Mouse (Mus musculus) heart, adult 2 months (tissue): Measurements from ENCODE around the gene 4930502E18Rik. TPM values are rescaled to one million over a fixed set of nuclear protein-coding genes. Genes with fewer than 3 reads are reported as not detected.

Experiments used
- DNase-seq, 2 experiments: peaks; one replicate each; pipeline ENCODE4 v3.0.0; 2021
- H3K27ac ChIP-seq: fragments of 200-600 bp; 2 replicates; pipeline ENCODE4 v1.8.1; 2022
- H3K27me3 ChIP-seq: fragments of 200-500 bp; 2 replicates; pipeline ENCODE4 v1.6.1; 2012; ENCODE audit warnings: mild to moderate bottlenecking, low read length, inconsistent platforms, mixed read lengths; ENCODE audit not compliant: control insufficient read depth, insufficient read depth
- H3K36me3 ChIP-seq: fragments of 200-500 bp; 2 replicates; pipeline ENCODE4 v1.6.1; 2012; ENCODE audit warnings: low read length, inconsistent platforms; ENCODE audit not compliant: control insufficient read depth, insufficient read depth
- H3K4me1 ChIP-seq: fragments of 200-500 bp; 2 replicates; pipeline ENCODE4 v1.6.1; 2011; ENCODE audit warnings: low read length; ENCODE audit not compliant: control insufficient read depth, insufficient read depth
- H3K4me3 ChIP-seq: fragments of 200-600 bp; 2 replicates; pipeline ENCODE4 v1.8.1; 2022
- H3K79me2 ChIP-seq: fragments of 200-500 bp; replicated peaks from 2 replicates; pipeline ENCODE4 v1.6.1; 2012; ENCODE audit warnings: mild to moderate bottlenecking, inconsistent platforms, low read length, moderate library complexity, mixed read lengths; ENCODE audit not compliant: control insufficient read depth, insufficient read depth
- H3K9ac ChIP-seq: fragments of 200-500 bp; 2 replicates; pipeline ENCODE4 v1.6.1; 2012; ENCODE audit warnings: low read depth, mild to moderate bottlenecking, control low read depth, inconsistent platforms, low read length, mixed read lengths
- CTCF ChIP-seq: fragments of 200-600 bp; IDR thresholded peaks from 2 replicates; pipeline ENCODE4 v1.8.1; 2022; ENCODE audit warnings: antibody characterized with exemption, mild to moderate bottlenecking, moderate library complexity
- EP300 ChIP-seq: fragments of 200-500 bp; IDR thresholded peaks from 2 replicates; pipeline ENCODE4 v1.6.1; 2011; ENCODE audit warnings: low read depth, low read length, control low read depth; ENCODE audit not compliant: insufficient read depth
- POLR2A ChIP-seq: fragments of 200-500 bp; IDR thresholded peaks from 2 replicates; pipeline ENCODE4 v1.6.1; 2011; ENCODE audit warnings: mild to moderate bottlenecking, low read depth, low read length, control low read depth; ENCODE audit not compliant: insufficient read depth
- WGBS: fragments of 180-500 bp; shearing (Covaris S2); methylation state at CpG from one replicate; pipeline ENCODE4 v1.1.7; 2018; 5-methylcytosine and 5-hydroxymethylcytosine counted together
- intact Hi-C: fragments of 180-260 bp; cut with DNase I; formaldehyde crosslinking; loops from one replicate; pipeline ENCODE4 v1.15.1; 2025
- polyA plus RNA-seq: library from polyadenylated mRNA; depleted of rRNA; stranded (reverse); fragments of >200 nt; gene quantifications from 2 replicates; pipeline ENCODE4 v1.2.3, GENCODE M21; 2012
- total RNA-seq, 2 experiments: library from RNA; stranded (reverse); gene quantifications; 2 replicates each; pipeline ENCODE4 v1.2.3; 2021

The 4930502E18Rik gene
- total and polyA plus RNA-seq, 3 experiments: not detected

DNA sequence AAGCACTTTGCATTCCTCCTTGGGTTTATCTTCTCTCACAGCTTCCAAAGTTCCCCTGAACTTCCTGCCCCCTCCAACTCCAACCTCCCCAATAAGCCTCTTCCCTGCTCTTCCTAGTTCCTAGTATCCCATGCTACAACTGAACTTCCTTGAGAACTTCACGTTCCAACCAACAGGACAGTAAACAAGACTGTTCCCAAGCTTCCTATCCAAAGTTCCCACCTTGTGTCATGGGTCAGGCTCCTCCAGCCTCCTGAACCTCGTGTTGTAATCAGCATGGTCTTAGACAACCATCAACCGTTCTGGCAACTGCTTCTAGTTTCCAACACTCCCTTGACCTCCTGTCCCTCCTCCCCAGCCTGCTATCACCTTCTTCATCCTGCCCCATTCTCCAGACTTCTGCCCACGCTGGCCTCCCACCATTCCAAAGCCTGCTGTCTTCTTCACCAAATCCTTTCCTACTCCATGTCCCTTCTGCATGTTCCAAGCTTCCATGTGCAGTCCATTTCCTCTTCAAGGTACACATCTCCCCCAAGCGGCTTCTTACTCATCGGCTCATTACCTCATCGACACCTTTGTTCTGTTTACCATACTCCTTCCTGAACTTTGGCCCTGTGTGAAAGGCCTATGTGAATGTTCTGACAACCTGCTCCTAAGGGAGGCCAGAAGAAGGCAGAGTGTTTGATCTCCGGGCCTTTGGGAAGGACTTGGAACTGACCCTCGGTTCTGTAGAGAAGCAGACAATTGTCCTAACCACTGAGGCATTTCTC, 30.4 kb upstream of the 4930502E18Rik start:
- Histone ChIP-seq H3K27ac (no peak overlapping the region), H3K27me3 (no peaks in the 10 kb centered on the region), H3K79me2 (no peaks in the 10 kb centered on the region), H3K9ac (no peak overlapping the region), H3K36me3 (no peaks in the 10 kb centered on the region), H3K4me3 (no peak overlapping the region), H3K4me1 (no peaks in the 10 kb centered on the region)
- intact Hi-C loops: no loop called here
- no peak for DNase-seq
- 62% methylated on average over 9 of the region's 9 CpGs for WGBS
- TF ChIP-seq EP300: no peak
- no peak for TF ChIP-seq POLR2A
- TF ChIP-seq CTCF: no peak

DNA sequence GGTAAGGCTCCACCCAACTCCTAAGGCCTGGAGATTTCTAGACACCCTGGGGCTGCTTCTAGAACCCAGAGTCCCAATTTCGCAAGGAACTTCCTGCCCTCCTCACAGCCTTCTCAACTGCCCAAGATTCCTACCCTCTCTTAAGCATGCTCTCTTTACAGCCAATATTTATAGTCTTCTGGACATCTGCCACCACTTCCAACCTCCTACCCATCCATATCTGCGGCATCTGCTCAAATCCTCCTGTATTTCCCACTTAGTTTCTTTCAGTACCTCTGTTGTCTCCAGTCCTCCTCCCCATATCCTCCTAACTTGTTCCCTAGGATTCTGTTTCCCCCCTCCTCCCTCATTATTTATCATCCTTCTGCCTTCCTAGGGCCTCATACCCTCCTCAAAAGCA, 25.4 kb upstream of the 4930502E18Rik start:
- Histone ChIP-seq H3K4me1 (no peaks in the 10 kb centered on the region), H3K4me3 (no peak overlapping the region), H3K27ac (no peak overlapping the region), H3K27me3 (no peaks in the 10 kb centered on the region), H3K9ac (no peak overlapping the region), H3K36me3 (no peaks in the 10 kb centered on the region), H3K79me2 (no peaks in the 10 kb centered on the region)
- intact Hi-C loops: no loop called here
- no peak for DNase-seq
- TF ChIP-seq CTCF (no peak), POLR2A (no peak), EP300 (no peak)
- 86% methylated on average over 2 of the region's 2 CpGs for WGBS

DNA sequence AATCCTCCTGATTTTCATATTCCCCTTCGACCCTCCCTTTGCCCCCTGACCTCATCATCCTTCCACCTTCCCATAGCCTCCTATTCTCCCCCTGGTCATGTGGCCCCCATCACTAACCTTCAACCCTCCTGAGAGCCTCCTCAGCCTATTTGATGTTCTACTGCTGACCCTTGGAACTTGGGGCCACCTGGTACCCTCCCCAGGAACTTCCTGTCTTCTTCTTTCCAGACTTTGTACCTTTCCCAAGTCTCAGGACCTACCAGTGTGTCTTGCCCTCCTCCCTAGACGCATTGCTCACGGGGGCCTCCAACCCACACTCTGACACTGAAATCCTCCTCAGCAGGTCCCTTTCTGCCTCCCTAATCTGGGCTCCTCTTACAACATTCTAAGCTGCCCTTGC, 22.0 kb upstream of the 4930502E18Rik start:
- no peak for DNase-seq
- H3K27me3 ChIP-seq: no peaks in the 10 kb centered on the region
- WGBS: 80% methylated on average over 3 of the region's 3 CpGs
- no peak for TF ChIP-seq EP300
- no peak for TF ChIP-seq CTCF
- TF ChIP-seq POLR2A: no peak
- no peak overlapping the region for H3K27ac ChIP-seq
- H3K4me1 ChIP-seq: no peaks in the 10 kb centered on the region
- H3K36me3 ChIP-seq: no peaks in the 10 kb centered on the region
- no peak overlapping the region for H3K4me3 ChIP-seq
- H3K9ac ChIP-seq: no peak overlapping the region
- intact Hi-C loops: no loop called here
- H3K79me2 ChIP-seq: no peaks in the 10 kb centered on the region

DNA sequence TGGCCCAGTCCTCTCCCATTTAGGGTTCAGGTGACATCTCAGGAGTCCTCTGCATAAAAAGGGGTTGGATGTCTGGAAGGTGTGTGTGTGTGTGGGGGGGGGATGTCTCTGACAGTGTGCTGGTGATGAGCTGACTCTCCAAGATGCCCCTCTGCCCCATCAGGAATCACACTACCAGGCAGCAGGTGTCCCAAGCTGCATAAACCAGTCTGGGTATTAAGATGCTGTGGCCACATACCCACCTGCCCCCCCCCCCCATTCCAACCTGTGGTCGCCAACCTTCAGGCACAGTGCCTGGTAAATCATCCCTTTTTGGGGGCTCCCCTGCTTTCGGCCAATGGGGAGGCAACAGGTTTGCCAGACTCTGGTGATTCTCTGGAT, 8.7 kb upstream of the 4930502E18Rik start:
- intact Hi-C loops: no loop called here
- H3K9ac ChIP-seq: no peak overlapping the region
- TF ChIP-seq EP300: no peak
- TF ChIP-seq CTCF: no peak
- no peak for TF ChIP-seq POLR2A

DNA sequence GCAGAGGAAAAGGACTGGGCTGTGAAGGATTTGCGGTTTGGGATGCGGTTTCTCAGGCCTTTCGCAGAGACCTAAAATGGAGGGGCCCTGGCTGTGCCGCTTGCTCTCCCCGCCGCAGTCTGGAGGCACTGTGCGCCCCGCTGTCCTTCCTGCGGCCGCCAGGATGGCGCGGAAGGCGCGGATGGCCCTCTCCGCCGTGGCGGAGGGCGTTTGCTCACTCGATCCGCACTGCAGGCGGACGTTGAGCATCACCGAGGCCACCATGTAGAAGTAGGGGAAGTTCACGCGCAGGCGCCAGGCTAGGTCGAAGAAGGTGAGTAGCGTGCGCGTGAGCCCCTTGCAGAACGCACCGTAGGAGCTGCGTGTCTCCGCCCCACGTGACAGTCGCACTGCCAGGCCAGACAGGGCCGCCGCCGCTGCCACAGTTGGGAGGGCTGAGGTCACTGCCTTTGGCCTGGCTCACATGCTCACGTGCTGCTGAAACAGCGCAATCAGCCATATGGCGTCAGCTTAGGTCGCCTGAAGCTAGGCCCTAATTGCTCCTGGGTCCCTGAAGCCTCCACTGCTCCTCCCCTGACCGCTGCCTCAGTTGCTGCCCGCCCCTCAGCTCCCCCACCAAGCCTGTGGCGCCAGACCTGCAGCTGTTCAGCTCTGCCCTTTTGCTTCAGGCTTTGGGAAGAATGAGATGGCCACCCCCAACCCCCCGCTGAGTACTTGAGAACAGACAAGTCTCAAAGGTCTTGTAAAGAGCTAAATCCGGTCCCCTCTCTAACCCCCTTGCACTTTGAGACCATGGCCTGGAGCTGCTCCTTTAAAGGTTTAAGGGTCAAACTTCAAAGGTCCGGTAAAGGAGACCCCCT, 8.1 kb upstream of the 4930502E18Rik start:
- no peaks in the 10 kb centered on the region for H3K79me2 ChIP-seq
- peak; percentile 34 to 52 for DNase-seq
- peak overlapping the region; percentile 40 for H3K9ac ChIP-seq
- H3K4me3 ChIP-seq: no peak overlapping the region
- H3K27ac ChIP-seq: no peak overlapping the region
- no peaks in the 10 kb centered on the region for H3K4me1 ChIP-seq
- H3K36me3 ChIP-seq: no peaks in the 10 kb centered on the region
- no peaks in the 10 kb centered on the region for H3K27me3 ChIP-seq
- intact Hi-C loops: no loop called here
- 26% methylated on average over 49 of the region's 49 CpGs for WGBS
- TF ChIP-seq EP300: no peak
- TF ChIP-seq POLR2A: no peak
- no peak for TF ChIP-seq CTCF

More for the DNA sequence above, 8.7 kb upstream of the 4930502E18Rik start:
- 64% methylated on average over 2 of the region's 2 CpGs for WGBS
- Histone ChIP-seq H3K4me1 (no peaks in the 10 kb centered on the region), H3K79me2 (no peaks in the 10 kb centered on the region), H3K4me3 (no peak overlapping the region), H3K27me3 (no peaks in the 10 kb centered on the region), H3K36me3 (no peaks in the 10 kb centered on the region), H3K27ac (no peak overlapping the region)
- no peak for DNase-seq

DNA sequence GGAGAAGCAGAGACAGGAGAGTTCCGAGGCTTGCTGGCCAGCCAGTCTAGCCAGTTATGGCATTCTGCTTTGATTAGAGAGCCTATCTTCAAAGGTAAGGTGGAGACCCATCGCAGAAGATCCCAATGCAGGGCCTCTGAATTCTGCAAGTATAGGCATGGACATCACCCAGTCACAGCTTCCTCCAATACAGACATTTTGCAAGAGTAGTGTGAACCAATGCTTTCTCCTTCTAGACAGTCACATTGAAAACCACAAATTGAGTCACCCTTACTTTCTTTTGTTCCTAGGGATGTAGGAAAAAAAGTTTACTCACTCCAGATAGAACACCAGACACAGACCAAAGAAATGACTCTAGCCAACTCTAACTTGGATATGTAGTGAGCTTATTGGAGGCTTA, 4.3 kb downstream of the 4930502E18Rik start:
- TF ChIP-seq POLR2A (no peak), CTCF (no peak), EP300 (no peak)
- Histone ChIP-seq H3K27me3 (no peaks in the 10 kb centered on the region), H3K4me1 (no peaks in the 10 kb centered on the region), H3K27ac (no peak overlapping the region), H3K4me3 (no peak overlapping the region), H3K36me3 (no peaks in the 10 kb centered on the region), H3K9ac (no peak overlapping the region), H3K79me2 (no peaks in the 10 kb centered on the region)
- intact Hi-C loops: no loop called here
- 72% methylated on average over 2 of the region's 2 CpGs for WGBS
- DNase-seq: no peak
